Mouse (Mus musculus) MEL (cell line): Measurements from ENCODE around the gene Naa40.

Source experiments
- CTCF ChIP-seq, 3 experiments: IDR thresholded peaks in 2 of 3; conservative IDR thresholded peaks in 1 of 3; 2 replicates each; pipeline ENCODE4 v1.5.1; 2011 to 2012; ENCODE audit warnings: low read length in 3 of 3, low read depth in 2 of 3, mild to moderate bottlenecking in 2 of 3, improper control_type of control experiment in 1 of 3, inconsistent platforms in 1 of 3, mixed read lengths in 1 of 3, moderate library complexity in 1 of 3; ENCODE audit not compliant: control insufficient read depth in 1 of 3, insufficient read depth in 1 of 3, poor library complexity in 1 of 3, severe bottlenecking in 1 of 3
- E2F4 ChIP-seq: IDR thresholded peaks from 2 replicates; pipeline ENCODE4 v1.6.1; 2011; ENCODE audit warnings: low read depth, low read length, improper control_type of control experiment, borderline replicate concordance
- MYC ChIP-seq: IDR thresholded peaks from 2 replicates; pipeline ENCODE4 v1.6.1; 2011; ENCODE audit warnings: low read depth, mild to moderate bottlenecking, low read length, improper control_type of control experiment, moderate library complexity
- RAD21 ChIP-seq: IDR thresholded peaks from 2 replicates; pipeline ENCODE4 v1.6.1; 2011; ENCODE audit warnings: mild to moderate bottlenecking, low read depth, low read length, improper control_type of control experiment

DNA sequence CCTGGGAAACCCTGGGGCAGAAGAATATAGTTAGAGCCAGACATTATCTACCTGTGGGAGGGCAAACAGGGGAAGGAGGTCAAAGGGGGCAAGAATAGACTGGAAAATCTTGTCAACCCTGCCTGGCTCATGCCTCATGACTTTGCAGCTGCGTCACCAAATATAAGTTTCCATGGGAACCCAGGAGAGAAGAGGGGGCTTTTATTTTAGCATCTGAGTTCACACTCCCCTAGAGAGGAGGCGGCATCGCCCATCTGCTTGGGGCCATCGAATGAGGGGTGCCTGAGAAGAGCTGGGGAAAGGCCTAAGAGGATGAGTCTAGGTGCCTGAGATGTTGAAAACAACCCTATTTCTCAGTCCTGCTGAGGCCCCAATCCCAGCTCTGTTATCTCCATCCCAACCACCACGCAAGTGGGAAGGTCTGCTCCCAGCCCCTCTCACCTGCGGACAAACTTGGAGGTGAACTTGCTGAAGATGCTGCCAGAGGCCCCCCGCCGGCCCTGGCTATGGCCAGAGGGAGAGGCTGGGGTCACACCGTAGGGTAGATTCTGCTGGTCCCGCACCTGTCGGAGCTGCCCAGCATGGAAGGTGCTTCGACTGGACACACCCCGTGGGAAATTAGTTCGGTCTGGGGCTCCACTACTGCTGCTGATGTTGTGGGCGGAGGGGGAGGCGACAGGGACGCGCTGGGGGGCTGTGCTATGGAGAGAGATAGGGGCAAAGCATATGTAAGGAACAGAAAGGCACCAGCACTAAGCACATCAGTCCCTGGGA, 39.8 kb upstream of the Naa40 start:
- TF ChIP-seq E2F4 (no peak), RAD21 (no peak), CTCF (IDR thresholded peaks at IDR 0.05 in 2 of 3, conservative IDR thresholded peaks at IDR 0.05 in 1 of 3; ENCODE audit: control insufficient read depth in 1 of 3, insufficient read depth in 1 of 3, low read depth in 2 of 3, low read length in 3 of 3, poor library complexity in 1 of 3, severe bottlenecking in 1 of 3) (no peak), MYC (no peak)
